Mouse (Mus musculus): ENCODE measurements around the gene Naa15. TPM values are rescaled to one million over a fixed set of nuclear protein-coding genes. Genes with fewer than 3 reads are reported as not detected.

The Naa15 gene
- polyA plus RNA-seq, 1 experiment from 2014 or later = 65.4 TPM

- ATAC-seq (ENCODE audit: insufficient number of reproducible peaks, insufficient read depth, low FRiP score, low TSS enrichment) = no peak
- Histone ChIP-seq H3K4me3 (no peak overlapping the region), H3K36me3 (peaks cover 26% of the 10 kb centered on the region), H3K9me3 (no peaks in the 10 kb centered on the region), H3K4me1 (no peaks in the 10 kb centered on the region), H3K27ac (no peak overlapping the region), H3K9ac (no peak overlapping the region), H3K4me2 (replicated peaks) (no peak overlapping the region), H3K27me3 (no peaks in the 10 kb centered on the region)
- WGBS = 67% methylated on average over 4 of the region's 4 CpGs
Measured at GRCm38 (mm10) chr3:51475706-51476105, 60.8 kb downstream of the Naa15 start.

- Histone ChIP-seq H3K4me2 (replicated peaks) (no peak overlapping the region), H3K4me3 (no peak overlapping the region), H3K36me3 (no peaks in the 10 kb centered on the region), H3K27me3 (no peaks in the 10 kb centered on the region), H3K4me1 (peaks cover 8% of the 10 kb centered on the region; the same call in 1 of the 2 replicates), H3K9me3 (no peaks in the 10 kb centered on the region), H3K9ac (no peak overlapping the region), H3K27ac (no peak overlapping the region)
- 47% methylated on average over 2 of the region's 2 CpGs for WGBS
- no peak for ATAC-seq (ENCODE audit: insufficient number of reproducible peaks, insufficient read depth, low FRiP score, low TSS enrichment)
Measured at GRCm38 (mm10) chr3:51479893-51480292, 64.9 kb downstream of the Naa15 start.

DNA sequence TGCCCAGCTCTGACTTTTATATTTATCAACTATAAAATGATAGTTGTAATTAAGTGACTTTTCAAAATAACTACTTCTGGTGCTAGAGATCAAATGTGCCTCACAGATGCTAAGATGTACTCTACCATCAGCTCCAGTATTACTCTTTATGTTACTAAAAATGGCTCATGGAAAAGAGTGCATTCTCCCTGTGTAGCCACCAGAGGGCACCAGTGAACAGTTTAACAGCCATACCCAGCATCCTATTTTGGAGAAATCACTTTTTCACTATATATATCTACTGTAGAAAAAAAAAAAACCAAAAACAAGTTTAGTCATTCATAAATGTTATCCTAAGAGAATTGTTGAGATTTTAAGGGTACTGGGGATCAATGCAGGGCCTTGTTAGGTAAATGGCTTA lies 66.1 kb downstream of the Naa15 start:
- H3K4me3 ChIP-seq = no peak overlapping the region
- no peak overlapping the region for H3K27ac ChIP-seq
- H3K9ac ChIP-seq = no peak overlapping the region
- H3K4me2 ChIP-seq (replicated peaks) = no peak overlapping the region
- H3K36me3 ChIP-seq = no peaks in the 10 kb centered on the region
- no peak for ATAC-seq (ENCODE audit: insufficient number of reproducible peaks, insufficient read depth, low FRiP score, low TSS enrichment)
- no peaks in the 10 kb centered on the region for H3K27me3 ChIP-seq
- peaks cover 19% of the 10 kb centered on the region for H3K4me1 ChIP-seq
- H3K9me3 ChIP-seq = no peaks in the 10 kb centered on the region

- no peak overlapping the region for H3K9ac ChIP-seq
- no peak overlapping the region for H3K4me3 ChIP-seq
- no peaks in the 10 kb centered on the region for H3K27me3 ChIP-seq
- ATAC-seq (ENCODE audit: insufficient number of reproducible peaks, insufficient read depth, low FRiP score, low TSS enrichment) = no peak
- no peak overlapping the region for H3K4me2 ChIP-seq (replicated peaks)
- no peak overlapping the region for H3K27ac ChIP-seq
- H3K4me1 ChIP-seq = peaks cover 19% of the 10 kb centered on the region
- WGBS = 55% methylated on average over 3 of the region's 3 CpGs
- no peaks in the 10 kb centered on the region for H3K9me3 ChIP-seq
- no peaks in the 10 kb centered on the region for H3K36me3 ChIP-seq
Measured at GRCm38 (mm10) chr3:51481881-51482280, 66.9 kb downstream of the Naa15 start.

- Histone ChIP-seq H3K4me2 (replicated peaks) (peak overlapping the region; percentile 78), H3K27me3 (no peaks in the 10 kb centered on the region), H3K9me3 (no peaks in the 10 kb centered on the region), H3K4me3 (peak overlapping the region; percentile 80; the same call in 1 of the 2 replicates), H3K27ac (no peak overlapping the region), H3K9ac (peak overlapping the region; percentile 80; the same call in 1 of the 2 replicates), H3K36me3 (no peaks in the 10 kb centered on the region), H3K4me1 (peaks cover 19% of the 10 kb centered on the region)
- WGBS = 66% methylated on average over 3 of the region's 3 CpGs
- ATAC-seq (ENCODE audit: insufficient number of reproducible peaks, insufficient read depth, low FRiP score, low TSS enrichment) = no peak
Measured at GRCm38 (mm10) chr3:51482781-51483180, 67.8 kb downstream of the Naa15 start.

GRCm38 (mm10) chr3:51483741-51484359 lies 68.9 kb downstream of the Naa15 start, which contains the start of gene Rab33b:
Gene Rab33b (plus strand): TSS chr3:51483920.
- peak; percentile 98 for ATAC-seq (ENCODE audit: insufficient number of reproducible peaks, insufficient read depth, low FRiP score, low TSS enrichment)
- Histone ChIP-seq H3K27me3 (no peaks in the 10 kb centered on the region), H3K9ac (peak within 1 kb of the TSS; percentile 80), H3K27ac (peak within 1 kb of the TSS; percentile 88), H3K9me3 (no peaks in the 10 kb centered on the region), H3K4me1 (peaks cover 19% of the 10 kb centered on the region), H3K36me3 (no peaks in the 10 kb centered on the region), H3K4me2 (replicated peaks) (peak within 1 kb of the TSS; percentile 78), H3K4me3 (peak within 1 kb of the TSS; percentile 80)
- WGBS = under 1% methylated on average over 66 of the region's 70 CpGs

DNA sequence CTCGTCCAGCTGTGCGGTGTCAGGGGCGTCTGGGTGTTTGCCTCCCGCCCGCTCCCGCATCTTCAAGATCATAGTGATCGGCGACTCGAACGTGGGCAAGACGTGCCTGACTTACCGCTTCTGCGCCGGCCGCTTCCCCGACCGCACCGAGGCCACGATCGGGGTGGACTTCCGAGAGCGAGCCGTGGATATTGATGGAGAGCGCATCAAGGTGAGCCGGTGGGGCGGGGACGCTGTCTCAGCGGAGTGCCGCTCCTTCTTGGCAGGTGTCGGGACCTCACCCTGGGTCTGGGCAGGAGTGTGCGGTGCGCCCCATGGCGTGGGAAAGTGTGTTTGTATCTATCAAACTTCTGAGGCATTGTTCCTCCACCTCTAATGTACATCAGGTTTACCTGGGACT lies 69.4 kb downstream of the Naa15 start:
- Histone ChIP-seq H3K9me3 (no peaks in the 10 kb centered on the region), H3K36me3 (no peaks in the 10 kb centered on the region), H3K9ac (peak overlapping the region; percentile 80), H3K4me2 (replicated peaks) (peak overlapping the region; percentile 78), H3K4me3 (peak overlapping the region; percentile 80), H3K27me3 (no peaks in the 10 kb centered on the region), H3K4me1 (peaks cover 19% of the 10 kb centered on the region), H3K27ac (peak overlapping the region; percentile 88)
- ATAC-seq (ENCODE audit: insufficient number of reproducible peaks, insufficient read depth, low FRiP score, low TSS enrichment) = peak; percentile 7; the same call in 1 of the 2 replicates
- under 1% methylated on average over 33 of the region's 33 CpGs for WGBS

DNA sequence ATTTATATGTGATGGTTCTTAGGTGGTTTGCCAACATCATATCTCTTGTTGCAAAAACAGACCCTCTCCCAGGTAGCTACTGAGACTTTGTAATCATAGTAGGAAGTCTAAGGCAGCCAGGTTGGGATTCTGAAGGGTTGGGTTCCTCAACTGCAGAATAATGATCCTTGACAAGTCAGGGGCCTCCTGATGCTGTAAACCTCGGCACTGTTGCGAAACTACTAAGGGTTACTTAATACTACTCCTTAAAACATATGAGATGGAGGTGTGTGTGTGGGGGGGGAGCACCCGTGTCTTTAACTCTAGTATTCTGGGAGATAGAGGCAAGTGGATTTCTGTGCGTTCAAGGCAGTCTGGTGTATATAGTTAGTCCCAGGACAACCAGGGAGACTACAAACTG lies 70.4 kb downstream of the Naa15 start:
- H3K27ac ChIP-seq = no peak overlapping the region
- peak overlapping the region; percentile 78 for H3K4me2 ChIP-seq (replicated peaks)
- ATAC-seq (ENCODE audit: insufficient number of reproducible peaks, insufficient read depth, low FRiP score, low TSS enrichment) = no peak
- H3K4me3 ChIP-seq = peak overlapping the region; percentile 80
- peaks cover 19% of the 10 kb centered on the region for H3K4me1 ChIP-seq
- no peaks in the 10 kb centered on the region for H3K9me3 ChIP-seq
- H3K27me3 ChIP-seq = no peaks in the 10 kb centered on the region
- WGBS = 71% methylated on average over 4 of the region's 4 CpGs
- H3K36me3 ChIP-seq = no peaks in the 10 kb centered on the region
- H3K9ac ChIP-seq = peak overlapping the region; percentile 80; the same call in 1 of the 2 replicates

DNA sequence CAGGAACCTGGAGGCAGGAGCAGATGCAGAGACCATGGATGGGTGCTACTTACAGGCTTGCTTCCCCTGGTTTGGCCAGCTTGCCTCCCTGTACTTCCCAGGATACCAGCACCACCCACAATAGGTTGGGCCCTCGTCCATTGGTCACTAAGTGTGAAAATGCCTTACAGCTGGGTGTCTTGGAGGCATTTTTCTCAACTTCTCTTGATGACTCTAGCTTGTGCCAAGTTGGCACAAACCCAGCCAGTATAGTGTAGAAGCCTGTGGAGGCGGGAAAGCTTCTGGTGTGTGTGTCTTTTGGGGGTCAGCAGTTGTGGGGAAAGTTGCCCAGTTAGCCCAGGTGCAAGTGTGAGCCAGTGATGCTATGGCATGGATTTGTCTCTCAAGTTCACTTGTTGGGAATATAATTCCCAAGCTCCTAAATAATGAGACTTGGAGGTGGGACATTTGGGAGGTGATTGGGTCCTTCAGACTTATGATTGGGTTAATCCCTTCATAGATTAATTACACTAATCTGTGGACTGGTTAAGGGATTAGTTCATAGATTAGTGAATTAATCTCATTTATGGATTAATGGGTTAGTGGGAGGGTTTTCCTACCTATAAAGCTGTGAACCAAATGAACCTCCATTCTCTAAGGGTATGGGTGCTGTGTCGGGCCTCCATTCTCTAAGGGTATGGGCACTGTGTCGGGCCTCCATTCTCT lies 71.7 kb downstream of the Naa15 start:
- no peaks in the 10 kb centered on the region for H3K36me3 ChIP-seq
- WGBS = 89% methylated on average over 4 of the region's 4 CpGs
- H3K27ac ChIP-seq = no peak overlapping the region
- H3K27me3 ChIP-seq = no peaks in the 10 kb centered on the region
- no peak for ATAC-seq (ENCODE audit: insufficient number of reproducible peaks, insufficient read depth, low FRiP score, low TSS enrichment)
- H3K9me3 ChIP-seq = no peaks in the 10 kb centered on the region
- no peak overlapping the region for H3K9ac ChIP-seq
- H3K4me1 ChIP-seq = peaks cover 19% of the 10 kb centered on the region
- H3K4me3 ChIP-seq = no peak overlapping the region
- H3K4me2 ChIP-seq (replicated peaks) = no peak overlapping the region

- Histone ChIP-seq H3K27ac (no peak overlapping the region), H3K4me2 (replicated peaks) (no peak overlapping the region), H3K4me3 (no peak overlapping the region), H3K36me3 (peaks cover 11% of the 10 kb centered on the region), H3K27me3 (no peaks in the 10 kb centered on the region), H3K4me1 (peaks cover 8% of the 10 kb centered on the region), H3K9me3 (no peaks in the 10 kb centered on the region), H3K9ac (no peak overlapping the region)
- WGBS = 72% methylated on average over 7 of the region's 7 CpGs
- no peak for ATAC-seq (ENCODE audit: insufficient number of reproducible peaks, insufficient read depth, low FRiP score, low TSS enrichment)
Measured at GRCm38 (mm10) chr3:51490088-51490753, 75.3 kb downstream of the Naa15 start.

- H3K36me3 ChIP-seq = peaks cover 11% of the 10 kb centered on the region
- H3K4me1 ChIP-seq = no peaks in the 10 kb centered on the region
- 89% methylated on average over 13 of the region's 13 CpGs for WGBS
- no peak overlapping the region for H3K4me2 ChIP-seq (replicated peaks)
- H3K27ac ChIP-seq = no peak overlapping the region
- no peak overlapping the region for H3K4me3 ChIP-seq
- ATAC-seq (ENCODE audit: insufficient number of reproducible peaks, insufficient read depth, low FRiP score, low TSS enrichment) = no peak
- no peaks in the 10 kb centered on the region for H3K27me3 ChIP-seq
- no peak overlapping the region for H3K9ac ChIP-seq
- no peaks in the 10 kb centered on the region for H3K9me3 ChIP-seq
Measured at GRCm38 (mm10) chr3:51493272-51493838, 78.4 kb downstream of the Naa15 start.

Measured in embryonic facial prominence, embryonic 12.5 days (tissue).